Mouse (Mus musculus): ENCODE results near the gene Gm10959.

DNA sequence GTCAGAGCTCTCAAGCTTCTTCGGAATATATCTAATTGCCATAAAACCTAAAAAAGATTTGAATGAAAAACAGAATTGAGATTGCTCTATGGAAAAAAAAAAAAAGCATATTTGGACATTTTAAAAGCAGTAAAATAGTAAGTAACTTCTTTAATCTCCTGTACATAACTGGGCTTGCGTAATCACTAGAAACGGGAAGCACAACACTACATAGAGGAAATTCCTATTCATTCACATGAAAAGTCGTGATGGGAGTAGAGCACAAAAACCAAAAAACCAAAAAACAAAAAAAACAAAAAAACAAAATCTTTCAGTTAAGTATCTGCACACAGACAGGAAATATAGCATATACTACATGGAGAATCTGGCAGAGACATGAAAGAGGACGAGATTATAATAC is 45.1 kb upstream of the Gm10959 start:
- TF ChIP-seq CTCF (IDR thresholded peaks at IDR 0.05; ENCODE audit: extremely low read depth, insufficient read length, insufficient replicate concordance, low read depth, low read length) (no peak), POLR2A (IDR thresholded peaks at IDR 0.05; ENCODE audit: low read depth, low read length) (no peak)
